Mouse (Mus musculus): Measurements from ENCODE around the gene Vps9d1.
"Not testable (repeated sequence)": the region's sequence is repeated elsewhere in the genome, so short reads cannot be mapped to it uniquely, and the experiment has no call there.

Vps9d1 gene

DNA sequence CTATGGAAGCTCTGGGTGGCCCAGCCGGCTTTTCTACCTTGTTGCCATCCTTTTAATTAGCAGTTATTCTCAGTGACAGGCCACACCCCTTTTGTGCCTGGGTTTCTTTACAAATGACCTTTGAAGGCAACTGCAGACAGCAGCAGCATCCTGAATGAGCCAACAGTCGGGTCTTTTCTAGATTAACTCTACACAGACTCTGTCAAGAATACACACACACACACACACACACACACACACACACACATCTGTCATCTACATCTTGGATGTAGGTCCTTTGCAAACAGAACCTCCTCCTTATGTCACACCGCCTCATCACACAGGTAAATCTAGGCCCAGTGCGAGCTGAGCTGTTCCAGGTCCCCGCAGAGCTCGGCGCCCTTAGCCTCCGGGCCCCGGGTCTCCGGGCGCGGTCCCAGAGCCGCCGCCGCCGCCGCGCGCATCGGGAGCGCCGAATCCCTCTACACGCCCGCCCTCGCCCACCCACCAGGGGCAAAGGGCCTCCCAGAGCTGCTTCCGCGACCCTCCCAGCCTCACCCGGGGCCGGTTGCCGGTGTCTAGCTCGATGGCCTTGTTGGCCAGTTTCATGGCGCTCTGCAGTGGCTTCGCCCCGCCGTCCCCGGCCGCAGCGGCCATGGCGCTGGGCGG is 573 bp downstream of the Vps9d1 start:
- peak in 1 of 2 experiments; percentile 37 for DNase-seq (ENCODE audit: low spot score in 2 of 2)

DNA sequence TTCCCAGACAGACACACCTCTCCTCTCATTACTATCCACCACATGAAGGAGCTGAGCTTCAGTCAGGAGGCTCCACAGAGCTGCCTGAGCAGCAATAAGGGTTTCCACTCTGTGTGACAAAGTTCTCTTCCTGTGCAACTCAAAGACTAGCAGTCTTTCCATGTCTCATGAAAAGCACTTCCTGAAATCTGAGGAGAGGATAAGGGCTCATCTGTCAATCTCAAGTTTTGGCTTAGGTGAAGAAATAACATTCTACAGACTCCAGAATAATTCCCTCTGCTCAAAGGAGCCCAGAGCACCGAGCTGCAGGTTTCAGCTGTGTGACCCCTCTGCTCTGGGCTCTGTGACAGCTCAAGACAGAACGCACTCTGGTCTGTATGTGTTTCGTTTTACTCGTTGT is 1.2 kb downstream of the Vps9d1 start:
- no peak for DNase-seq (ENCODE audit: low spot score in 2 of 2)

DNA sequence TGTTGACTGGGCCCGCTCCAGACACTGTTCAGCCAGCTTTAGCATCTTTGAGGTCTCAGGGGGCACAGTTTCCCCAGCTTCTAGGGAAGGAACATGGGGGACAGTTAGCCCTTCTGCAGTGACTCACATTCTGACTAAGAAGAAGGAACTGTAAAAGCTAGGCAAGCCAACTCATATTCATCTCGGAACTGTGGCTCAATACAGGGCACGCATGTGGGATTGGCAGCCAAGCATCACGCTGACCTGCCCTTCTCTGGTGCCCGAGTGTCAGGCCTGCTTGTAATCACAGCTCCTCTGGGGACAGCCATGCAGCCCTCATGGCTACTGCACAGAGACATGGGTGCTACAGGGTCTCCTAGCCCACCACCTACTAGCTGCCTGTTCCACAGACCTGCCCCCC is 3.2 kb downstream of the Vps9d1 start:
- no peak for DNase-seq (ENCODE audit: low spot score in 2 of 2)

DNA sequence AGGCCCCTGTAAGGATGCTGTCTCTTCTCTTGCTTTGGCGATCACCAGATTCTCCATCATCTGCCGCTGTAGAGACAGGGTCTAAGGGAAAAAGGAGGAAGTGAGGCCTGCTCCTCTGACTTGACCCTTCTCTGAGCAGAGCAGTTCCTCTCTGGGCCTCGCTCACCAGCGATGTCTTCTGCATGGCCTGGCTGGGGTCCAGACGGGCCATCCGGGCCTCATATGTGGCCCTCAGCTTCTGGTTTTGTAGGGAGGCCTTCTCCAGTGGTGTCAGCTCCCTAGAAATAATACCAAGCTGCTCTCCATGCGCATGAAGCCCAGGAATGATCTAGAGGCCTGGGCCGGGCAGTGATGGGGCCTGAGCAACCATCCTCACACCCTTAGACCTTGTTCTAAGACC is 5.6 kb downstream of the Vps9d1 start:
- DNase-seq (ENCODE audit: low spot score in 2 of 2): no peak

DNA sequence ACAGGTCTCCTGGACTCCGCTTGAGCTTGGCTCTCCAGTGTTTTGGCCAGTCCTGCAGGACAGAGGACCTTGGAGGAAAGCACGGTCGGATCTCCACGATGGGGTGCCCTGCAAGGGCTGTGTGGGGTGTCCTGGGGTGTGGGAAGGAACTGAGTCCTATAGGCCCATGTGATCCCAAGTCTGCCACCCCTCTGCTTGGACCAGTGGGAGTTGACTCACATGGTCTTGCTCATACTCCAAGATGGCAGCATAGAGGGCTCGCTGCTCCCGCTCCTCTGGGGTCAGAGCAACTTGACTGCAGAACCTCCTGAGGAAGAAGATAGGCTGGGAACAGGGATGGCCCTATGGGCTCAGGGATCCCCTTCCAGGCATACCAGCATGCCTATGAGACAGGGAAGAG is 6.4 kb downstream of the Vps9d1 start:
- no peak for DNase-seq (ENCODE audit: low spot score in 2 of 2)

DNA sequence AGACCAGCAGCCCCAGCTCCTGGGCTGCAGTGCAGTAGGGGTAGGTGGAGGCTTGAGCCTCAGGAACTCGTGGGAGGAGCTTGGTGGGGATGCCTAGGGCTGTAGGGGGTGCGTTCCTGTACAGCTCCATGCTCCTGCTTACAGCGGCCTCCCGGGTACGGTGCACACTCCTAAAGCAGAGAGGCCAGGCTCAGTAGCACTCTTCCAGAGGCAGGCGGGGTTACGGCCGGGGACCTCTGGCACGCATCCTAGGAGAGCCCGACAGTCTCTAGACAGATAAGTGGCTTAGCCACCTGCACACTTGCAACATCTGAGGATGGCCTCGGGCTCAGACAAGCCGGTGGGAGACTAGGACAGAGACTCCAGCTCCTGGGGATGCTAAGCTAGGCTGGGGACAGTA is 8.6 kb downstream of the Vps9d1 start:
- DNase-seq (ENCODE audit: low spot score in 2 of 2): no peak

DNA sequence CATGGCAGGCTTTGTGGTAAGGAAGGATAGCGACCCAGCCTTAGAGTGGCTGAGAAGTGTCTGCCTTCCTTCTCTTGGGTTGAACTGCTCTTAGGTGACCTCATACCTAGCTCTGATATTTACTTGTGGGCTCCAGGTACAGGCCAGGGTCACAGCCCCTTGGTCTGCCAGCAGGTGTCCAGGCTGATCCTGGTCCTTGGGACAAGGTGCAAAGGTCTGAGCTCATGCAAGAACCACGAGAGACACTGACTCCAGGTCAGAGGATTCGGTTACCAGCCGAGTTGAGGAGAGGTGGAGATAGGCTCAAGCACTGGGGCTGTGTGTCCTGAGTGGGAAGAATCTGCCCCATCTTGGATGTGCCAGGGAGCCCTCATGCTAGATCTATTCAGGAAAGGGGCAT is 9.8 kb downstream of the Vps9d1 start:
- no peak for DNase-seq (ENCODE audit: low spot score in 2 of 2)

DNA sequence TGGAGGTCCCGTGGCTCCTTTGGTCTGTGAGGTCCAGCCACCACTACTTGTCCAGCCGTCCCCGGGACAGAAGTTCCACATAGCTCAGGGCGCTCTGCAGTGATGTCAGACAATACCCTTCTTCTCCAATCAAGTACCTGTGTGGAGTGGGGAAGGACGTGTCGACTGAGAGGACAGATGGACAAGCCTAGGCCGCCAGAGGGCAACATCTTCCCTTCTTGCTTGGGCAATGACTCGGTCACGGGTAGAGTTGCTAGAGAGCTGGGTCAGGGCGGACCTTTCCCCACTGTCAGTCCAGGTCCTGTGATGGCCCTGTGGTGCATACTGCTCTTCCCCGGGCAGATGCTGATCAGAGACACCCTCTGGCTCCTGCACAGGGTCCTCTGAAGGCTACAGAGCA is 11.1 kb downstream of the Vps9d1 start:
- no peak for DNase-seq (ENCODE audit: low spot score in 2 of 2)

DNA sequence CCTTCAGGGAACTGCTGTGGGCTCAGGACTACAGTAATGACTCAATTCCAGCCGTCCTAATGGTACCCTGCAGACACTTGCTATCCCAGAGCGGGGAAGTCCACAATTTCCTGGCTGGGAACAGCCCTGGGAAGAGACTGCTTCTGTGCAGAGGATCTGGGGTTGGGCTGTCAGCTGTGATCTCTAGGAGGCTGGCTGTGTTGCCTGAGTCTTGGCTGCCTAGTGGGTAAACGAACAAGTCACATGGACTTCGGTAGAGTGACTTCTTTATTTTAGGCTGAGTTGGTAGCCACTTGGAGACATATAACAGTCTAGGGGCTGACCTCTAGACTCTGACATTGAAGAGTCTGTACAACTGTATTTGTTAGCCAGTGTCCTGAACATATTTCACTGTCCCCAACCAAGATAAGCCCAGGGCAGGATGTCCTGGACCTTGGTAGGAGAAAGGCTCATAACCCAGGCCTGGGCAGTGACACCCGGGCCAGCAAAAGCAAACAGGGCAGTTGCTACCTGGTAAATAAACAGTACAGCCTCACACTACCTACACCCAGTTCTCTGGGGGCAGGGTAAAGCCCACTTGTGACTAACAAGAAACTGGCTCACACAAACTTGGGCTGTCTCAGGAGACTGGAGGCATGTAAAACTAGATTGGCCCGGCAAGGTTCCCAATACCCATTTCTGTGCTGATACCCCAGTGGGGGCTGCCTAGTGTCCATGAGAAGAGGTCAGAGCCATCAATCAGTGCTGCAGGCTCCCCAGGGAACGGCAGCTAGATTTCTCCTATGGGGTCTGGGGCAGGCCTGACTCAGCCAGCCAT is 11.8 kb downstream of the Vps9d1 start:
- no peak for DNase-seq (ENCODE audit: low spot score in 2 of 2)

DNA sequence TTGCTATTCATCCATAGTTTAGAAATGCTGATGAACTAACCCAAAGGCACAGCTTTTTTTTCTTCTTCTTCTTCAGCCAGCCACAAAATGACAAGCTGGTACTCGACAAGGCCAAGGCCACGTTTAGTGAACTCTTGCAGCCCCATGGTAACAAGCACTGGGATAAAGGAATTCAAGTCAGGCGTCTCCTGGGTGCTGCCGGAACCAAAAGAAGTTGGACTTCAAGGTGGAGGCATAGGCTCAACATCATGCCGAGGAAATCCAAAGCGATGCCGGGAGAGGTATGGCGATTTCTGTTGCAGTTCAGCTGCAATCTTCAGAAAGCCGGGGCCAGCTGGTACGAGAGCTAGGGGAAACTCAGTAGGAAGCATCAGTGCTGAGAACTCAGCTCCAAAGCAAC is 14.8 kb downstream of the Vps9d1 start:
- no peak for DNase-seq (ENCODE audit: low spot score in 2 of 2)

DNA sequence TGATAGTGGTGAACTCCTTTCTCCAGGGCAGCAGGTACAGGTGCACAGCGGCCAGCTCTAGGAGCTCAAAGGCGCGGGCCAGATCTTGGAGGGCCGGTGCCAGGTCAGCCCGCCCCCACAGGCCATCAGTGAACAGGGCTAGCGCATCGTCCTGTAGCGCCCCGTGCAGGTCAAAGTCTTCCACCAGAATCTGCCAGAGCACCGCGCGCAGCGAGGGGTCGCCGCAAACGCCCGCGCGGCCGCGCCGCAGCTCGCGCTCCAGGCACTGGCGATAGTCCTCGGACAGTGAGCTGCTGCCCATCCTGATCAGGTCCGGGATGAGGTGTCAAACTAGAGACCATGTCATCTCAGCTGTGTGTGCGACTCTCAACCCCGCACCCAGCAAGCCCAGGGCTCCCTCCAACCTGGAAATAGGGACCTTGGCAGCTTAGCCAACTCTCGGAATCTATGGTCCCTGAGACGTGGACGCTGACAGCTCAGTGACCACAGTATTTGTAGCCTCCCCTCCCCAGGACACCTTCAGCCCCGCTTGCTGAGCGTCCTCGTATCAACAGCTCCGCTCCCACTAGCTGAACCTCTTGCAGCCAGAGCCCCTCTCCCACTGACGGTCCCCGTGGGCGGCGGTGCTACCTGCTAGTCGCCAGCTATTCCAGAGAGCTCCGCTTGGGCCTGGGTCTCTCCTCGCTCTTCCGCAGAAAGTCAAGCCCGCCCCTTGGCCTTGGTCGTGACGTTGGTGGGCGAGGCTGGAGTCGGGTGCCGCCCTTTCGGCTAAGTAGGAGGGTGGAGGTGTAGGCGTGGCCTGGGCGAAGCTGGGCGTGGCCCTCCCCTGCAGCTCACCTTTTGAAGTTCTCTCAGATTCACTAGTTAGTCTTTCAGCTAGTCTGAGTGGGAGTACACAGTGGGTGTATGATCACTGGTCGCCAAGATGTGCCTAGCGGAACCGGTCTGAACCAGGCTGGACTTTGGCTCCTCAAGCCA is 18.3 kb downstream of the Vps9d1 start, which contains the start of gene Spata2l:
Spata2l (minus strand) TSS at position 714 of the 978 bp plus-strand sequence.
- DNase-seq (ENCODE audit: low spot score in 2 of 2): peak; percentile 76 to 92

DNA sequence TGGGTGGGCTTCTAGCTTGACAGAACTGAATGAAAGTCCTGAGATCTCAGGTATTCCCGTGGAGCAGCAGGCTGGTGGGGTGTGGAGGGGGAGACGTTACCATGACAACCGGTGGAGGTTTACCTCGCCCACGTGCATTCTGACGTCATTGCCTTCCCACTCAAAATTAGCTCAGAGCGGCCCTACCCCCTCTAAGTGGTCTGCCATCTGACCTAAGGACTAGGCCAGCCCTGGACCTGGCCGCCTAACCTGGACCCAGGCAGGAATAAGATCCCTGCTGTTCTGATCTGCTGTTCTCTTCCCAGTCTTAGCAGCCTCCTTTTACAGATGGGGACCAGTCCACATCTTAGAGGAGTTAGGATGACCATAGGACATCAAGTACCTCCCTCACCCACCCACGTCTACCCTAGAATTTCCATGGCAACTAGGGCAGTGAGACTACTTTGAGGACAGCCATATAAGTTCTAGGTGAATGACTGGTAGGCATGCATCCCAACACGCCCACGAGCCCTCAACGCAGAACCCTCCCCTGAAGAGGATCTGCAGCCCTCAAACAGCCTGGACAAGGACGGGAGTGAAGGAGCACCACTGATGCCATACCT is 19.1 kb downstream of the Vps9d1 start:
- no peak for DNase-seq (ENCODE audit: low spot score in 2 of 2)

DNA sequence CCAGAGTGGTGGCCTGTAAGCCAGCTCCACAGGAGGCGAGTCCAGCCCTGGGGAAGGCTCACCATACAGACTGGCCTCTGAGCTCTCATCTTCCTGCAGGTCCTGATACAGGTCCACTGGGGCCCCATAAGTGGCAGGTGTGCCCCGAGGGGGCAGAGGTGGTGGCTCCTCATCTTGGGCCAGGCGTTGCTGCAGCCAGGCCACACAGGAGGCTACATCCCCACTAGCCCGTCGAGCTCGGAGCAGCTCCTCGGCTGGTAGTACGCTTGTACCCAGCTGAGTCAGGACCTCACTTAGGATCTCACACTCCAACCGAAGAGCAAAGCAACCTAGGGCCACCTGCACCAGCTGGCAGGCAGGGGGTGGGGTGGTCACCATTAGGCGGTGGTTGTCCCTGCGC is 20.4 kb downstream of the Vps9d1 start:
- DNase-seq (ENCODE audit: low spot score in 2 of 2): no peak

DNA sequence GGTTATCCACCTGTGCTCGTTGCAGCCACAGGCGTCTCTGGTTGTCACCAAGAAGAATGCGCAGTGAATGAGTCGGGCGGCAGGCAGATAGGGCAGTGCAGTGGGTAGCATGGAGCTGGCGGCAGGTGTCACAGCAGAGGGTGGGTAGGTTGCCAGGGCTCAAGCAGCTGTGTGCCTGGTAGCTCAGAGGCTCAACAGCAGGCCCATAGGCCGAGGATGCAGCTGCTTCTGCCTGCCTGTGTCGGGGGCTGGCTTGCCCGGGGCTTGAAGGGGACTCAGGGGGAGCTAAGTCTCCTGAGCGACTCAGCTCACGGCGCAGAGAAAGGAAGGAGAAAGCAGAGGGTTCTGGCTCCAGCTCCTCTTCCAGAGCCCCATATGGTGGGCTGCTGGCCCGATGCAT is 20.8 kb downstream of the Vps9d1 start:
- no peak for DNase-seq (ENCODE audit: low spot score in 2 of 2)

DNA sequence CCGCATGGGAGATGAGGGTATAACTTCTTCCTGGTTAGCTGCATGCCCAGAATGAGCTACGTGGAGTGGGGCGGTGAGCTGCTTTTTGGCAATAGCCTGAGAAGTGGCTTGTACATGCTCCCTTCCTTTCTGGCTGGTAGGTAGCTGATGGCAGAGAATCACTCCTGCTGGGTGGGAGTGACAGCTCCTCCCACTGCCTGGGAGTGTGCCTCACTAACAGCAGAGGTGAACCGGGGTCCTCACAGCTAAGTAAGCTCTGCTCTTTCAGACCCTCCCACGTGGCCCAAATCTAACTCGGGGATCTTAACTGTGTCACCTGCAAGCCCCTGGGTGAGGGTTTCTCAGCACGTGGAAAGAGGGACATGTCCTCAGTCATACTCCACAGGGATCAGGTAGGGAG is 21.6 kb downstream of the Vps9d1 start:
- no peak for DNase-seq (ENCODE audit: low spot score in 2 of 2)

DNA sequence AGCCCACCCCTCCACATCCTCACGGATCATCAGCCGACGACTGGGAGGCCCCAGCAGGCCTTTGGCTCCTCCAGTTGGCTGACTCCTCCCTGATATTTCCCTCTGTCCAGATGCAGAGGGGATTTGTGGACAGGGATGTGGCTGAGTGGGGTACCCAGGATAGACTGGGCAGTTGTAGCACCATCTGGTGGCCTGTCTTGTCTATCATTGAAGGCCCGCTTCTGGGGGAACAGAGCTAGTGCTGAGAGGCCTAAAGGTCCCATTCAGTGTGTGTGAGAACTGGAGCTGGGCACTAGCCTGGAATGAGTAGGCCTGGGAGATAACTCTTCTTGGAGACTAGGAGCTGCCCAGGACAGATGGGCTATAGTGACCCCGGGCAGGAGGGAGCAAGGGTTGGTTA is 22.4 kb downstream of the Vps9d1 start:
- DNase-seq (ENCODE audit: low spot score in 2 of 2): no peak

DNA sequence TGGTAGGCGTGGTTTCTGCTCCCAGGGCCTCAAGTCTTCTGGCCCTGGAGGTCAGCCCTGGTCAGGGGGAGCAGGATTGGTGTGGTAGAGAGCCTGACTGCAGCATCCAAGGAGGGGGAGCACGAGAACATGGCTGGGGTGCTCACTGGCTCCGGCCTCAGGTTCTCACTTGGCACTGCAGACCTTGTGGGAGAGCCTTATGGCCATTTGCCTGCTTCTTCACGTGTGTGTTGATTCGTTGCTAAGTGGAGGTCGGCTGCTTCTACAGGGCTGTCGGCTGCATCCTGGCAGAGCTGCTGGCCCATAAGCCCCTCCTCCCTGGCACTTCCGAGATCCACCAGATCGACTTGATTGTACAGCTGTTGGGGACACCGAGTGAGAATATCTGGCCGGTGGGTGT is 23.8 kb downstream of the Vps9d1 start:
- DNase-seq (ENCODE audit: low spot score in 2 of 2): not testable (repeated sequence)

DNA sequence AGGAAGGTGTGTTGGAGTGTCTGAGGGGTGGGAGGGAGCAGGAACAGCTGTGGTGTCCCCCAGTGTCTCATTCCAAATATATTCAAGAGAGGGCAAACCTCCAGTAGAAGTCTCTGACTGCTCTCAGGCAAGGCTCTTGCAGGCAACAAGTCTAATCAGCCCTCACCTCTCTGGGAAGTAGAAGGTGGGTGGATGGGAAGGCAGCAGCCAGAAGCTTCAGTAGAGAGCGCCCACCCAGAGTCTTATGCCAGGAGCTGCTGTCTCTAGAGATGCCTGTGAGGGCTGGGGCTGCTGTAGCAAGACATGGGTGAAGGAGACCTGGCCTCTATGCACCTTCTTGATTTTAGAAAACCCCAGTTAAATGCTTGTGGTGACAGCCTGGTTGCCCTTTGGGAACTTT is 25.7 kb downstream of the Vps9d1 start:
- DNase-seq (ENCODE audit: low spot score in 2 of 2): no peak

DNA sequence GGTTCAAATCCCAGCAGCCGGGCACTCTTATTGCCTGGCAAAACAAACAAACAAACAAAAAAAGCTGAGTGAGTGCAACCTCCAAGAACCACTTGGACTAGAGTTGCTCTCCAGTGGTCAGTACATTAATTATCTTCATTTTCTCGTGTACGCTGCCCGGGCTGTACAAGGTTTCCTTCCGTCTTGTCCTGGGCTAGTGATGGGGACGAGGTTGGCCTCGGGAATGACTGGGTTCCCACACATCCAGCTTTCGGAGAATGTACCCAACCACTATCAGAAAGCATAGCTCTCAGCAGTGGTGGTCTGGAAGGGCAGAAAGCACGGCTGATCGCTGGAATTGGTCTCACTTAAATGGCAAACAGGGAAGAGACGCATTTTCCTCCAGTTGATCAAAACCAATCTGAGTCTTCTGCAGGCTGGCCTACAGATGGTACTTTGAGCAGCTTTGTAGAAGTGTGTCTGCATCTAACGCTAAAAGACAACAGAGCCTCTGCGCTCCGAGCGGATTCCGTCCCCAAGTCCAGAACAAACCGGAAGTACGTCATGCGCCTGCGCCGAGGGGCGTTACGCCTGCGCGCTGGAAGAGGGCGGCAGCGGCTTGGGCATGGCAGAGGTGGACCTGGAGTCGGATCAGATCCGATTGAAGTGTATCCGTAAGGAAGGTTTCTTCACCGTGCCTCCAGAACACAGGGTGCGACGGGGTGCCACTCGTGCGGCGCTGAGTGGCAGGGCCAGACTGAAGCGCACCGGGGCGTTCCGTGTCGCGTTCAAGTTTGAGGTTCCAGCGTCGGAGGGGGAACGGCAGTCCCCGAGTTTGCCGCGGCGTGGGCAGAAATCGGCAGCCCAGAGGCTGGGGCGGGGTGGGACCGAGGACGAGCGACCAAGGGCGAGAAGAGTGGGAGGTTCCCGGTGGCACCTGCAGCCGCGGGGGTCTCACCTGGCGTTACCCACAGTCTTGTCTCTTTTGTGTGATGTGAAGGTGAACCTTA is 29.6 kb downstream of the Vps9d1 start, which contains the start of gene Cdk10:
Cdk10 (plus strand) TSS at position 565 of the 989 bp plus-strand sequence.
- peak; percentile 89 to 95 for DNase-seq (ENCODE audit: low spot score in 2 of 2)

DNA sequence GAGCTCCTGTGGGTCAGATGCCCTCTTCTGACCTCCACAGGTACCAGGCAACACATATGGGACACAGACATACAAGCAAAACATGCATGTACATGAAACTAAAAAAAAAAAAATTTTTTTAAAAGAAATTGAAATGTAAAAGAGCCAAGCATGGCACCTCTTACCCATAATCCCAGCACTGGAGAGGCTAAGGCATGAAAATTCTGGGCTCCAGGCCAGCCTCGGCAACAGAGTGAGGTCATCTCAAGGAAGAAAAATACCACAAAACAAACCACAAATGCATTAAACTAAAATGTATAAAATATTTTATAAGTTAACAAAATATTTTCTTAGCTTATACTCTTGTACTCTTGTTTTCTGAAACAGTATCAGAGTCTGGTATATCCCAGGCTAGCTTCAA is 33.2 kb downstream of the Vps9d1 start:
- DNase-seq (ENCODE audit: low spot score in 2 of 2): no peak

Data from spleen, postnatal 10 days (tissue).